Mouse (Mus musculus): ENCODE measurements around the gene Tnfrsf11a.

The Tnfrsf11a gene

GRCm38 (mm10) chr1:105829171-105829570 lies 48.7 kb downstream of the Tnfrsf11a start:
- DNase-seq: no peak

- DNase-seq: no peak
Measured at GRCm38 (mm10) chr1:105832784-105833183, 52.3 kb downstream of the Tnfrsf11a start.

- DNase-seq: no peak
Measured at GRCm38 (mm10) chr1:105842950-105843349, 62.4 kb downstream of the Tnfrsf11a start.

- no peak for DNase-seq
Measured at GRCm38 (mm10) chr1:105843386-105843785, 62.9 kb downstream of the Tnfrsf11a start.

GRCm38 (mm10) chr1:105843856-105844255 lies 63.3 kb downstream of the Tnfrsf11a start:
- DNase-seq: no peak

- no peak for DNase-seq
Measured at GRCm38 (mm10) chr1:105844341-105845006, 64.0 kb downstream of the Tnfrsf11a start.

GRCm38 (mm10) chr1:105846431-105846830 lies 65.9 kb downstream of the Tnfrsf11a start:
- no peak for DNase-seq

- DNase-seq: peak in 1 of 2 experiments; percentile 6
Measured at GRCm38 (mm10) chr1:105848806-105849205, 68.3 kb downstream of the Tnfrsf11a start.

- DNase-seq: no peak
Measured at GRCm38 (mm10) chr1:105851341-105851740, 70.8 kb downstream of the Tnfrsf11a start.

- no peak for DNase-seq
Measured at GRCm38 (mm10) chr1:105859740-105860139, 79.2 kb downstream of the Tnfrsf11a start.

- DNase-seq: no peak
Measured at GRCm38 (mm10) chr1:105876589-105876988, 96.1 kb downstream of the Tnfrsf11a start.

GRCm38 (mm10) chr1:105877808-105878207 lies 97.3 kb downstream of the Tnfrsf11a start:
- no peak for DNase-seq

- DNase-seq: no peak
Measured at GRCm38 (mm10) chr1:105878416-105878815, 97.9 kb downstream of the Tnfrsf11a start.

GRCm38 (mm10) chr1:105880555-105881304 lies 100.2 kb downstream of the Tnfrsf11a start:
- DNase-seq: no peak

GRCm38 (mm10) chr1:105881466-105881865 lies 100.9 kb downstream of the Tnfrsf11a start:
- DNase-seq: no peak

GRCm38 (mm10) chr1:105883498-105883897 lies 103.0 kb downstream of the Tnfrsf11a start:
- DNase-seq: no peak

- DNase-seq: no peak
Measured at GRCm38 (mm10) chr1:105885101-105885500, 104.6 kb downstream of the Tnfrsf11a start.

- no peak for DNase-seq
Measured at GRCm38 (mm10) chr1:105885575-105885974, 105.1 kb downstream of the Tnfrsf11a start.

GRCm38 (mm10) chr1:105886358-105886757 lies 105.8 kb downstream of the Tnfrsf11a start:
- DNase-seq: no peak

GRCm38 (mm10) chr1:105891032-105891725 lies 110.7 kb downstream of the Tnfrsf11a start:
- DNase-seq: peak; percentile 82 to 87

GRCm38 (mm10) chr1:105895019-105895418 lies 114.5 kb downstream of the Tnfrsf11a start:
- DNase-seq: no peak

Measured in lung, adult 18-20 months (tissue).